In the genomic region with DNA sequence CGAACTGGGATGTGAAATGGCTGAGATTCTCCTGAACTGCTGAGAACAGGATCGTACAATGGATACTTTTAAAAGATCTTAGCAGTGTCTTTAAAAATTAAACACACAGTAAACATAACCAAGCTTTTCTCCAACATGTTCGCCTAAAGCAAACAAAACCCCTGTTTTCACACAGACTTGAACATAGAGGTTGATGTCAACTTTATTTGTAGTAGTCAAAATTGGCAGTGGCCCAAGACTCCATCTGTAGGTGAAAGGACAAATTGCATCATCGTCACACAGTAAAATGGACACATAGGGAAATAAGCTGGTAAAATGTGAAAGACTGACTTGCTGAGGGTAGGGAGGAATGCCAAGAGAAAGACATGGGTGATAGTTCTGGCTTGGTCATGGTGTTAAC, we compare ENCODE assay signal across 8 mouse cellular contexts.
DNase-seq lines count a peak whose midpoint lies in the region; ATAC-seq lines count a peak whose summit lies in the region.

No protein-coding gene starts in this region.

- no peak overlapping the region for H3K9ac ChIP-seq in midbrain, embryonic 11.5 days (ENCODE audit: low read length)
- no peak overlapping the region for H3K9ac ChIP-seq in midbrain, embryonic 16.5 days (ENCODE audit: low read depth, low read length)
- H3K9ac ChIP-seq in lung, embryonic 15.5 days = no peak overlapping the region

- peak; percentile 73 for DNase-seq in adrenal gland, postnatal 10 days
- DNase-seq in adrenal gland, postnatal 25 days = no peak
- peak; percentile 84 for DNase-seq in midbrain, embryonic 11.5 days (ENCODE audit: low spot score, missing footprints)
- peak; percentile 10 for DNase-seq in fat pad, adult 2 months (ENCODE audit: extremely low read depth, low read depth, low spot score)
- no peak for DNase-seq in testis, postnatal 14 days (ENCODE audit: low spot score)
- DNase-seq in testis, postnatal 10 days (ENCODE audit: low spot score) = no peak

- H3K27me3 ChIP-seq in midbrain, embryonic 11.5 days (ENCODE audit: control insufficient read depth, insufficient read depth, low read length) = no peaks in the 10 kb centered on the region
- H3K27me3 ChIP-seq in midbrain, embryonic 16.5 days (ENCODE audit: control insufficient read depth, insufficient read depth, low read depth, low read length) = no peaks in the 10 kb centered on the region
- H3K27me3 ChIP-seq in lung, embryonic 15.5 days = no peaks in the 10 kb centered on the region

- 77% methylated on average over 4 of the region's 4 CpGs for WGBS in midbrain, embryonic 11.5 days
- 76% methylated on average over 4 of the region's 4 CpGs for WGBS in midbrain, embryonic 16.5 days
- 29% methylated on average over 4 of the region's 4 CpGs for WGBS in lung, embryonic 15.5 days

- no peak overlapping the region for H3K4me3 ChIP-seq in midbrain, embryonic 11.5 days (ENCODE audit: low read depth, low read length)
- H3K4me3 ChIP-seq in midbrain, embryonic 16.5 days (ENCODE audit: low read depth, low read length) = no peak overlapping the region
- no peak overlapping the region for H3K4me3 ChIP-seq in lung, embryonic 15.5 days

- no peak overlapping the region for H3K27ac ChIP-seq in midbrain, embryonic 11.5 days (ENCODE audit: low read depth, low read length)
- no peak overlapping the region for H3K27ac ChIP-seq in midbrain, embryonic 16.5 days (ENCODE audit: low read length)
- peak overlapping the region; percentile 12; the same call in 1 of the 2 replicates for H3K27ac ChIP-seq in lung, embryonic 15.5 days

- no peaks in the 10 kb centered on the region for H3K4me1 ChIP-seq in midbrain, embryonic 11.5 days (ENCODE audit: control insufficient read depth, insufficient read depth, low read length)
- no peaks in the 10 kb centered on the region for H3K4me1 ChIP-seq in midbrain, embryonic 16.5 days (ENCODE audit: control insufficient read depth, insufficient read depth, low read length)
- peaks cover 8% of the 10 kb centered on the region for H3K4me1 ChIP-seq in lung, embryonic 15.5 days

- ATAC-seq in midbrain, embryonic 11.5 days (ENCODE audit: low FRiP score) = no peak
- ATAC-seq in midbrain, embryonic 16.5 days = no peak
- ATAC-seq in lung, embryonic 15.5 days (ENCODE audit: borderline replicate concordance, extremely low read depth, low FRiP score, low TSS enrichment) = peak; percentile 31; the same call in 1 of the 2 replicates

- H3K4me2 ChIP-seq in midbrain, embryonic 11.5 days = no peak overlapping the region
- H3K4me2 ChIP-seq in midbrain, embryonic 16.5 days (ENCODE audit: low read length) = no peak overlapping the region
- no peak overlapping the region for H3K4me2 ChIP-seq in lung, embryonic 15.5 days

- 0 out of 2 replicates have a peak, but pooled peaks cover 6% of the 10 kb centered on the region for H3K9me3 ChIP-seq in midbrain, embryonic 11.5 days (ENCODE audit: control insufficient read depth, low read length)
- H3K9me3 ChIP-seq in midbrain, embryonic 16.5 days (replicated peaks; ENCODE audit: control insufficient read depth, low read length, poor library complexity, severe bottlenecking) = peaks cover 4% of the 10 kb centered on the region; the same call in 1 of the 2 replicates
- no peaks in the 10 kb centered on the region for H3K9me3 ChIP-seq in lung, embryonic 15.5 days

- no peaks in the 10 kb centered on the region for H3K36me3 ChIP-seq in midbrain, embryonic 11.5 days (ENCODE audit: control insufficient read depth, insufficient read depth, low read length)
- no peaks in the 10 kb centered on the region for H3K36me3 ChIP-seq in midbrain, embryonic 16.5 days (ENCODE audit: control insufficient read depth, insufficient read depth, low read length)
- peaks cover 9% of the 10 kb centered on the region for H3K36me3 ChIP-seq in lung, embryonic 15.5 days

Comparison
In these comparisons a context has a peak if more than half of its experiments do, and no peak if none do; other contexts are left out.
1. DNase-seq: peak in adrenal gland, postnatal 10 days (single experiment), midbrain, embryonic 11.5 days (single experiment) and fat pad, adult 2 months (single experiment); none in adrenal gland, postnatal 25 days (single experiment), testis, postnatal 14 days (single experiment) and testis, postnatal 10 days (single experiment).